Mouse (Mus musculus) heart, postnatal 10 days (tissue): ENCODE measurements around the gene Hdac6. TPM values are rescaled to one million over a fixed set of nuclear protein-coding genes. Genes with fewer than 3 reads are reported as not detected.
"Not testable (repeated sequence)": the region's sequence is repeated elsewhere in the genome, so short reads cannot be mapped to it uniquely, and the experiment has no call there.

ENCODE experiments used
- DNase-seq, 2 experiments: peaks; one replicate each; pipeline ENCODE4 v3.0.0; 2021
- intact Hi-C: fragments of 180-260 bp; cut with DNase I; formaldehyde crosslinking; loops from one replicate; pipeline ENCODE4 v1.15.1; 2025
- total RNA-seq, 2 experiments: library from RNA; stranded (reverse); gene quantifications; 2 replicates each; pipeline ENCODE4 v1.2.3; 2021

Hdac6 gene
- total RNA-seq, 2 experiments from 2014 or later = 21.5 to 23.7 TPM

DNA sequence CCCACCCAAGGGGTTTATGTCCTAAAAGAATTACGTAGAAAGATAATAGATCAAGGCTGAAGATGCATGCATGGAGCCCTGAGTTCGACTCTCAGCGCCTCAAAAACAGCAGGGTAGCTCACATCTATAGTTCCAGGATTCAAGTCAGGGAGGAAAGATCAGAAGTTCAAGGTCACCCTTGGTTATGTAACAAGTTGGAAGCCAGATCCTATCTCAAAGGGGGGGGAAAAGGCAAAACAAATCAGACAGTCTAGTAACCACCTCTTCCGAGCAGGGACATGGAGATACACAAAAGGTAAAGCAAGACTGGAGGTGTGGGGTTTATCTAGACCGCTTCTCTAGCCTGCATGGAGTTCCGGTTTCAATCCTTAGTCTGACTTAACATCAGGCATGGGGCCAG, 21.4 kb downstream of the Hdac6 start:
- intact Hi-C loops = no loop called here
- DNase-seq = no peak

DNA sequence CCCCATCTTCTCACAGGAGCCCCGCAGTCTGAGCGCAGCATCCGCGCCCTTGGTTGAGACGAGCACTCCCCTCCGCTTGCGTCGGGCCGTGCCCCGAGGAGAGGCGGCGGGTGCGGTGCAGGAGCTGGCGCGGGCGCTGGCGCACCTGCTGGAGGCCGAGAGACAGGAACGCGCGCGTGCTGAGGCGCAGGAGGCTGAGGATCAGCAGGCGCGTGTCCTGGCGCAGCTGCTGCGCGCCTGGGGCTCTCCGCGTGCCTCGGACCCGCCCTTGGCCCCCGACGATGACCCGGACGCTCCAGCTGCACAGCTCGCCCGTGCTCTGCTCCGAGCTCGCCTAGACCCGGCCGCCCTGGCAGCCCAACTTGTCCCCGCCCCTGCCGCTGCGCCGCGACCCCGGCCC, 25.7 kb downstream of the Hdac6 start:
- no peak for DNase-seq
- intact Hi-C loops = no loop called here

DNA sequence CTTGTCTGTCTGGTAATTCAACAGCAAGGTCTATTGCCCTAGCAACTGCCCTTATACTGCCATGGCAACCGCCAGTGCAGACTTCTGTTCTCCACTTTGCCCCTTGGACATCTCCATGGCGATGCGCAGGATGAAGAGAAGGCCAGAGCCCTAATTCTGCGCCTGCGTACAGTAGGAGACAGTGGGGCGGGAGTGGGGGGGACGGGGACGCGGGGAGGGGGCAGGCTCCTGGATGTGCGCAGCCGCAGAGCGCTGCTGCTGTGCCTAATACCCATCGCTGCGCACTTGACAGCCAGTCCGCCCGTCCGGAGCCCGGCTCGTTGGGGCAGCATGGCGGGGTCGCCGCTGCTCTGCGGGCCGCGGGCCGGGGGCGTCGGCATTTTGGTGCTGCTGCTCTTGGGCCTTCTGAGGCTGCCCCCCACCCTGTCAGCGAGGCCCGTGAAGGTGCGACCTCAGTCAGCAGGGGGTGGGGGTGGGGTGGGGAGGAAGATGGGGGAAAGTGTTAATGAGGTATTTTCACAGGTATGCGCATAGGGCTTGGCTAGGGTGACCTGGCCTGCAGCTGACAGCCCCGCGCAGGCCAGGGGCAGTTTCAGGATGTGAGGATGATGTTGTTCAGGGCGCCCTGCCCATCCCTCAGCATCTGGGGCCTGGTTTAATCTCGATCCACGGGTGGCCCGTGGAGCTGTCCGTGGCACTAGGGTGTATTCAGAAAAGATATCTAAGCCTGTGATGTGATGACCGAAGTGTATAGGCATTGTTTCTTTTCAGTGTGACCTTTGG, 27.9 kb downstream of the Hdac6 start, which contains the start of gene Pcsk1n:
Gene Pcsk1n (plus strand): TSS at position 222 of the 783 bp plus-strand sequence.
- intact Hi-C loops = loop anchor here (10.0 kb wide), 1 partner anchor 195 kb away; no protein-coding TSS in a partner anchor
- no peak for DNase-seq

- intact Hi-C loops = loop anchor here (10.0 kb wide), 1 partner anchor 197 kb away; no protein-coding TSS in a partner anchor
- not testable (repeated sequence) for DNase-seq
Measured at GRCm38 (mm10) chrX:7917960-7918359, 29.7 kb downstream of the Hdac6 start.

GRCm38 (mm10) chrX:7915669-7916068, 32.0 kb downstream of the Hdac6 start:
- peak; percentile 21 to 49 for DNase-seq
- intact Hi-C loops = loop anchor here (1.0 to 10.0 kb wide), 2 partner anchors 102 to 199 kb away; no protein-coding TSS in a partner anchor

DNA sequence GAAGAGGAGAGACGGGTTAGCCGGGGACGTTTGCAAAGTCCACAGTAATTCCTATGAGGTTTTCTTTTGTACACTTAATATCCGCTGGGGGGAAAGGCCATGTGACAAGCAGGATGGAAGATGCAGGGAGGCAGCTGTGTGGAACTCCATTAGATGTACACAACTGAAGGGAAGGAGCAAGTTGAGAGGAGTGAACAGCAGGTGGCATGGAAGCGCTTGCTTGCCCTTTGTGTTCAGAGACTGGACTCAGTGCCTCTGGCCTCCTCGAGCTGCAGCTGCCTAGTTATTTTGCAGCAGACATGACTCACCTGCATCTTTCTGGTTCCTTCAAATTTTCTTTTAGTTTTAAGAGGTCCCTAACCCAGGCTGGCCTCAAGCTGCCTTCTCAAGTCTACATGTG, 37.2 kb downstream of the Hdac6 start:
- intact Hi-C loops = loop anchor here (10.0 kb wide), 1 partner anchor 204 kb away; no protein-coding TSS in a partner anchor
- peak in 1 of 2 experiments; percentile 9 for DNase-seq

- DNase-seq, intact Hi-C loops: not testable (repeated sequence)
Measured at GRCm38 (mm10) chrX:7909242-7909641, 38.4 kb downstream of the Hdac6 start, which contains the start of gene Gm10490. TSS of gene Gm10490 (plus strand) at chrX:7909542.

DNA sequence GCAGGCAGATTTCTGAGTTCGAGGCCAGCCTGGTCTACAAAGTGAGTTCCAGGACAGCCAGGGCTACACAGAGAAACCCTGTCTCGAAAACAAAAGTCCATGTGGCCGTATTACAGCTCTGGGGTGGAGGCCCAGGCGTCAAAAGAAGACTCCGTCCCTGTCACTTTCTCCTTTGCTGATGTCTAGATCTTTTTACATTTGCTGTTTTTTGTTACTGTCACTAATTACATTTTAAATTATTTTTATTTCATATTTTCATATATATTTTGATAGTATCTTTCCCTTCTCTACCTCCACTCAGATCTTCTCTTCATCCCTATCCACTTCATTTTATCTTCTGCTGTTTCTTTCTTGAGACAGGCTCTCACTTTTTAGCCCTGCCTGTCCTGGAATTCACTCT, 40.0 kb downstream of the Hdac6 start, which contains the start of gene Gm10491:
Gene Gm10491 (minus strand): TSS at position 101 of the 400 bp plus-strand sequence.
- DNase-seq = no peak
- intact Hi-C loops = no loop called here

DNA sequence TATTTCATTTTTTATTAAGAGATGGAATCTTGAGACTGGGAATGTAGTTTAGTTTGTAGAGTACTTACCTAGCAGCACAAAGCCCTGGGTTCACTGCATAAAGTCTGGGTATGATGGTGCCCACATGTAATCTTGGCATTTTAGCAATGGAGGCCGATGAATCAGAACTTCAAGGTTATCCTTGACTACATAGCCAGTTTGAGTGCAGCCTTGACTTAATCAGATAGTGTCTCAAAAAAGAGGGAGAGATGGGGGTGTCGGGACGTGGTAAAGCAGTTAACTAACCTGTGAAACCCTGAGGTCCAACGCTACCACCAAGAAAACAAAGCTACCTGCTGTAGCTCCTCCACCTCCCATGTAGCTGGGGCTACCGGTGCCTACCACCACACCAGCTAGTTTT, 43.2 kb downstream of the Hdac6 start:
- intact Hi-C loops = no loop called here
- no peak for DNase-seq

DNA sequence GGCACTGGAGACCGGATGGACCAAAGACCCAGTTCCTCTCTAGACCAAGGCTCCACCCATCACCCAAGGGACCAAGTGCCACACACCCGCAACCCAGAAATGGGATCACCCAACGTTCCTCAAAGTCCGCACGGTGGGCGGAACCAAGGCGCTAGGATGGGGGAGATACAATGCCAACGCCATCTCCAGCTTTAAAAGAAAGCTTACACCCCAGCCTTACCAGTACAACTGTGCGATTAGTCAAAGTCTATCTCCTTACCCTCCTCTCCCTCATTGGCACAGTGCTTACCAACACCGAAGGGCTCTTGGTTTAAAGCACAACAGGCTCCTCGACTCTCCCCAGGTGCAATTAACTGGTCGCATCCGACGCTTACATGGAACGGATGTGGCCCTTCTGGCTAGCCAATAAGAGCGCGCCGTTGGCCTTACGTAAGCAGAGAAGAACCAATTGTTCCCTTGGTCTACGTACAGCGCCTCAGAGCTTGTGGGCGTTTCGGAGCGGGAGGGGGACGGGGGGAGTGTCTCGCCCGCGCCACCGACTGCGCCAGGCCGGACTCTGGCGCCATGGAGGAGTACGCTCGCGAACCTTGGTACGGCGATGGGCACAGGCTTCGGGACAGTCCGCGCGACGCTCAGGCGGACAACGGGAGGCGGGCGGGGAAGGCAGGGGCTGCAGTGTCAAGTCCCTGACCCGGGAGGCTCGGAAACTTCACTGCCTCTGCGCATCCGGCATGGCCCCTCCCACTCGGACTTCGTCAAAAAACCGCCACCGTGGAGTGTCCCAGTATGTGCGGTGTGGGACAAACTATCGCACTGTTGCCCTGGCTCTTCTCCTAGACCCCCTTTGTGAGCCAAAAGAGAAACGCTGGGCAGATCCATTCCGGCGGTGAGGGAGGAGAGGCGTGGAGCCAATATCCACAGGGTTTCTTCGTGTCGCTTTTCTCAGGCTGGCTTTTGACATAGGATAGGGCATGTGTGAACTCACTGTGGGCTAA, 48.5 kb downstream of the Hdac6 start, which contains the start of the genes Pqbp1 and Timm17b:
Gene Pqbp1 (minus strand): TSS at position 390 of the 995 bp plus-strand sequence.
Gene Timm17b (plus strand): TSS at position 478 of the 995 bp plus-strand sequence.
- peak; percentile 87 to 91 for DNase-seq
- intact Hi-C loops = no loop called here

DNA sequence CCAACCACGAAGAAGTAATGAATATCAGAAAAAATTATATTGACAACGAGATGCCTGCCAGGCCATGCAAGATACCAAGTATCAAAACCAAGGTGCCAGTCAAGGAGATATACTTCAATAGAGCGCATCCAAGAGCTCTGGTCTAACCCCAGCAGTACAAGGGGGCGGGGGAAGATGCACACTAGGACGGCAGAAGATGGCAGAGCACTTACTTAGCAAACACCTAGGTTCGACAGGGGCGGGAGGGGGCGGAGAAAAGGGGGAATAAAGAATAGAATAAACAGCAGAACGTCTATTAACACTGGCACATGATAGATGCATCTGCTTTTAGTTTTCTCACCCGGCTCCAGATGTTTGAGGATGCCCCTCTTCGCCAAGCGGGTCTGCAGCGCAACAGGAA, 49.5 kb downstream of the Hdac6 start:
- no peak for DNase-seq
- intact Hi-C loops = no loop called here

- DNase-seq = peak; percentile 91 to 92
- intact Hi-C loops = no loop called here
Measured at GRCm38 (mm10) chrX:7883841-7884567, 63.7 kb downstream of the Hdac6 start, which contains the start of gene Slc35a2. TSS of gene Slc35a2 (plus strand) at chrX:7884028.

Other genes starting within 250 kb of the Hdac6 start
- 10 to 100 TPM; 31.0 to 33.4 TPM for gene Wdr45, start 233.6 kb downstream of the Hdac6 start, total RNA-seq
- not detected for gene Gm45208, start 225.6 kb downstream of the Hdac6 start, total RNA-seq
- gene Praf2, start 219.4 kb downstream of the Hdac6 start, total RNA-seq = 10 to 100 TPM in 1 of 2 experiments, 1 to 10 TPM in 1; 9.4 to 10.6 TPM
- 1 to 10 TPM; 1.4 to 1.7 TPM for gene Ccdc120, start 197.0 kb downstream of the Hdac6 start, total RNA-seq
- 10 to 100 TPM; 17.4 to 19.0 TPM for gene Tfe3, start 185.3 kb downstream of the Hdac6 start, total RNA-seq
- gene Gripap1, start 158.1 kb downstream of the Hdac6 start, total RNA-seq = 10 to 100 TPM; 27.7 to 30.2 TPM
- under 1 TPM; 0.79 to 0.94 TPM for gene Kcnd1, start 125.6 kb downstream of the Hdac6 start, total RNA-seq
- 10 to 100 TPM; 34.0 to 38.8 TPM for gene Otud5, start 106.5 kb downstream of the Hdac6 start, total RNA-seq
- gene Pim2, start 69.6 kb downstream of the Hdac6 start, total RNA-seq = 1 to 10 TPM; 2.1 to 2.8 TPM
- 10 to 100 TPM; 15.5 to 15.8 TPM for gene Slc35a2, start 63.9 kb downstream of the Hdac6 start, total RNA-seq
- 10 to 100 TPM; 33.3 to 33.7 TPM for gene Pqbp1, start 48.6 kb downstream of the Hdac6 start, total RNA-seq
- 10 to 100 TPM; 46.4 to 51.2 TPM for gene Timm17b, start 48.5 kb downstream of the Hdac6 start, total RNA-seq
- not detected for gene Gm10491, start 40.1 kb downstream of the Hdac6 start, total RNA-seq
- not detected for gene Gm10490, start 38.3 kb downstream of the Hdac6 start, total RNA-seq
- gene Pcsk1n, start 28.1 kb downstream of the Hdac6 start, total RNA-seq = not detected
- not detected for gene Eras, start 19.3 kb downstream of the Hdac6 start, total RNA-seq
- gene Gata1, start 30.2 kb upstream of the Hdac6 start, total RNA-seq = not detected
- gene Glod5, start 70.6 kb upstream of the Hdac6 start, total RNA-seq = not detected
- gene Suv39h1, start 126.9 kb upstream of the Hdac6 start, total RNA-seq = 1 to 10 TPM; 8.3 to 8.8 TPM
- 1 to 10 TPM; 2.3 to 3.0 TPM for gene Was, start 142.6 kb upstream of the Hdac6 start, total RNA-seq
- gene Wdr13, start 185.0 kb upstream of the Hdac6 start, total RNA-seq = 10 to 100 TPM; 79.1 to 79.3 TPM
- gene Rbm3, start 198.0 kb upstream of the Hdac6 start, total RNA-seq = 100 to 1,000 TPM; 341 to 398 TPM
- gene Tbc1d25, start 228.3 kb upstream of the Hdac6 start, total RNA-seq = 1 to 10 TPM; 6.0 to 6.5 TPM
- gene Ebp, start 245.6 kb upstream of the Hdac6 start, total RNA-seq = 10 to 100 TPM; 22.8 to 26.1 TPM